Mouse (Mus musculus) stomach, embryonic 15.5 days (tissue): ENCODE results near the gene Muc20. TPM values are rescaled to one million over a fixed set of nuclear protein-coding genes. Genes with fewer than 3 reads are reported as not detected.

Experiments used
- ATAC-seq: fragments of 200-750 bp; cut with Nextera tagmentation; 2 replicates; pipeline ENCODE4 v1.8.0; 2017; ENCODE audit warnings: low read depth, moderate number of reproducible peaks, moderate TSS enrichment; ENCODE audit not compliant: insufficient read depth, low FRiP score
- H3K27ac ChIP-seq: fragments of 300-500 bp; sonication (generic); 2 replicates; pipeline ENCODE4 v1.5.1; 2015; ENCODE audit warnings: mild to moderate bottlenecking, inconsistent platforms
- H3K27me3 ChIP-seq: fragments of 300-500 bp; sonication (generic); replicated peaks from 2 replicates; pipeline ENCODE4 v1.6.1; 2015; ENCODE audit warnings: inconsistent platforms
- H3K36me3 ChIP-seq: fragments of 300-500 bp; sonication (generic); 2 replicates; pipeline ENCODE4 v1.6.1; 2015; ENCODE audit warnings: inconsistent platforms
- H3K4me1 ChIP-seq: fragments of 300-500 bp; sonication (generic); 2 replicates; pipeline ENCODE4 v1.6.1; 2015; ENCODE audit warnings: inconsistent platforms
- H3K4me2 ChIP-seq: fragments of 300-500 bp; sonication (generic); 2 replicates; pipeline ENCODE4 v1.6.1; 2015; ENCODE audit warnings: mild to moderate bottlenecking, inconsistent platforms
- H3K4me3 ChIP-seq: fragments of 300-500 bp; sonication (generic); replicated peaks from 2 replicates; pipeline ENCODE4 v1.5.1; 2015; ENCODE audit warnings: inconsistent platforms
- H3K9ac ChIP-seq: fragments of 300-500 bp; sonication (generic); 2 replicates; pipeline ENCODE4 v1.6.1; 2015; ENCODE audit warnings: inconsistent platforms
- H3K9me3 ChIP-seq: fragments of 300-500 bp; sonication (generic); 2 replicates; pipeline ENCODE4 v1.6.1; 2016; ENCODE audit warnings: inconsistent platforms
- WGBS: fragments of 180-500 bp; shearing (Covaris S2); methylation state at CpG from one replicate; pipeline ENCODE4 v1.1.7; 2015; 5-methylcytosine and 5-hydroxymethylcytosine counted together
- polyA plus RNA-seq: library from polyadenylated mRNA; unstranded; fragments of >200 nt; fragmentation: Nextera tagmentation; extraction: Ambion mirVana; gene quantifications from 2 replicates; pipeline ENCODE4 v1.2.1, GENCODE M21; 2015

Gene Muc20
- polyA plus RNA-seq, 1 experiment from 2014 or later: 0.06 TPM

GRCm38 (mm10) chr16:32795177-32795576 lies 2.1 kb downstream of the Muc20 start:
- ATAC-seq: no peak
- H3K4me1 ChIP-seq: no peaks in the 10 kb centered on the region
- no peak overlapping the region for H3K4me3 ChIP-seq
- no peaks in the 10 kb centered on the region for H3K9me3 ChIP-seq
- H3K4me2 ChIP-seq: no peak overlapping the region
- no peak overlapping the region for H3K9ac ChIP-seq
- no peaks in the 10 kb centered on the region for H3K27me3 ChIP-seq
- WGBS: 74% methylated on average over 1 of the region's 1 CpGs
- no peaks in the 10 kb centered on the region for H3K36me3 ChIP-seq
- no peak overlapping the region for H3K27ac ChIP-seq

- ATAC-seq: no peak
- Histone ChIP-seq H3K4me2 (no peak overlapping the region), H3K27me3 (no peaks in the 10 kb centered on the region), H3K27ac (no peak overlapping the region), H3K9ac (no peak overlapping the region), H3K4me3 (no peak overlapping the region), H3K4me1 (no peaks in the 10 kb centered on the region), H3K9me3 (no peaks in the 10 kb centered on the region), H3K36me3 (no peaks in the 10 kb centered on the region)
- WGBS: 85% methylated on average over 5 of the region's 5 CpGs
Observed at GRCm38 (mm10) chr16:32790056-32790455, 7.2 kb downstream of the Muc20 start.

- Histone ChIP-seq H3K36me3 (no peaks in the 10 kb centered on the region), H3K27me3 (no peaks in the 10 kb centered on the region), H3K4me3 (no peak overlapping the region), H3K4me1 (no peaks in the 10 kb centered on the region), H3K4me2 (no peak overlapping the region), H3K27ac (no peak overlapping the region), H3K9me3 (no peaks in the 10 kb centered on the region), H3K9ac (no peak overlapping the region)
- WGBS: 75% methylated on average over 13 of the region's 13 CpGs
- no peak for ATAC-seq
Observed at GRCm38 (mm10) chr16:32784840-32785239, 12.4 kb downstream of the Muc20 start.

DNA sequence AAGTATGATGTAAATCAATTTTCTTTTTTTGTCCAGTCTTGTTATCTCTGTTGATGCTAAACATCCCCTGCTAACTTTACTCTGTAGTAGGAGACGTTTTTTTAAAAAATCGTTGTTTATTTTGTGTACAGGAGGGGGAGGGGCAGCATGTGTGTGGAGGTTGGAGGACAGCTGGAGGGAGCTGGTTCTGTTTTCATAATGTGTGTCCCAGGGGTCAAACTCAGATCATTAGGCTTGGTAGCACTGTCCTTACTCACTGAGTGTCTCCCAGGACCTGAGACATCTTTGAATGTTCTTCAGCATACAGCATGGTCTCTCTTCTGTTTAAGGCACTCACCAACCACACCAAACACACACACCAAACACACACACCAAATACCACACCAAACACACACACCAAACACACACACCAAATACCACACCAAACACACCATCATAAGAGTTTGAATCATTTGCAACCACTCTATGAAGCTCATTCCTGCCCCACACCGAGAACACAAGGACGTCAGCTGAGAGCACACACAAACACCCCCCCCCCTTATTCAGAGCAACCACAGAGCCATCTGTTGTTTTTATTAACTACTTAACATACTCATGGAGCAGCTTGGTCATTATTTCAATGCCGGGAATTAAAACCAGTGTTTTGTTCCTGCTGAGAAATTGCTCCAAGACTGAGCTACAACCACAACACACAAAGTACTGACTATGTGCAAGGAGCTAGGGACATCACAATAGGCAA lies 13.7 kb downstream of the Muc20 start:
- WGBS: 45% methylated on average over 5 of the region's 5 CpGs
- Histone ChIP-seq H3K27ac (no peak overlapping the region), H3K9ac (no peak overlapping the region), H3K27me3 (no peaks in the 10 kb centered on the region), H3K4me1 (no peaks in the 10 kb centered on the region), H3K9me3 (no peaks in the 10 kb centered on the region), H3K4me3 (no peak overlapping the region), H3K4me2 (no peak overlapping the region), H3K36me3 (no peaks in the 10 kb centered on the region)
- no peak for ATAC-seq

GRCm38 (mm10) chr16:32778956-32779355 lies 18.3 kb downstream of the Muc20 start:
- no peaks in the 10 kb centered on the region for H3K27me3 ChIP-seq
- H3K27ac ChIP-seq: no peak overlapping the region
- 53% methylated on average over 8 of the region's 8 CpGs for WGBS
- H3K4me3 ChIP-seq: no peak overlapping the region
- no peak overlapping the region for H3K9ac ChIP-seq
- H3K4me2 ChIP-seq: no peak overlapping the region
- no peaks in the 10 kb centered on the region for H3K36me3 ChIP-seq
- no peaks in the 10 kb centered on the region for H3K4me1 ChIP-seq
- H3K9me3 ChIP-seq: no peaks in the 10 kb centered on the region
- no peak for ATAC-seq

- H3K4me1 ChIP-seq: no peaks in the 10 kb centered on the region
- no peaks in the 10 kb centered on the region for H3K9me3 ChIP-seq
- H3K27ac ChIP-seq: no peak overlapping the region
- H3K4me3 ChIP-seq: no peak overlapping the region
- H3K9ac ChIP-seq: no peak overlapping the region
- no peaks in the 10 kb centered on the region for H3K36me3 ChIP-seq
- no peak overlapping the region for H3K4me2 ChIP-seq
- ATAC-seq: no peak
- H3K27me3 ChIP-seq: no peaks in the 10 kb centered on the region
- WGBS: 71% methylated on average over 10 of the region's 10 CpGs
Observed at GRCm38 (mm10) chr16:32776676-32777075, 20.6 kb downstream of the Muc20 start.

DNA sequence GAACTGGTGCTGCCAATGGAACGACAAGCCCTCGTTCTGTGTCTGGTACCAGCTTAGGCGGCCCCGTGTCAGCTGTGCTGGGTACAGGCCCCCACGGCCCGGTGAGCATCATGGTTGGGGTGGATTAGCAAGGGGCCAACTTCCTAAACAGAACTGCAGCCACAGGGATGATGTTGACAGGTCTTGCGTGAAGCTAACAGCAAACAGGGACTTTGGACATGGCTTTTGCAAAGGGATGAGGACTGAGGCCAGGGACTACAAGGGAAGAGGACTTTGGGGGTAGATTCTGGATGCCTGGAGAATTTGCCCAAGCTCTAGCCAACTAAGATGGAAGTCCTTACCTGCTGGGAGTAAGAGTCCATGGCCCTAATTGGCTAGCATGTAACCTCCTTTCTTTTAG lies 30.3 kb downstream of the Muc20 start:
- Histone ChIP-seq H3K36me3 (no peaks in the 10 kb centered on the region), H3K9me3 (no peaks in the 10 kb centered on the region), H3K27ac (no peak overlapping the region), H3K4me2 (no peak overlapping the region), H3K4me1 (no peaks in the 10 kb centered on the region), H3K4me3 (no peak overlapping the region), H3K27me3 (no peaks in the 10 kb centered on the region), H3K9ac (no peak overlapping the region)
- WGBS: 94% methylated on average over 7 of the region's 7 CpGs
- no peak for ATAC-seq

DNA sequence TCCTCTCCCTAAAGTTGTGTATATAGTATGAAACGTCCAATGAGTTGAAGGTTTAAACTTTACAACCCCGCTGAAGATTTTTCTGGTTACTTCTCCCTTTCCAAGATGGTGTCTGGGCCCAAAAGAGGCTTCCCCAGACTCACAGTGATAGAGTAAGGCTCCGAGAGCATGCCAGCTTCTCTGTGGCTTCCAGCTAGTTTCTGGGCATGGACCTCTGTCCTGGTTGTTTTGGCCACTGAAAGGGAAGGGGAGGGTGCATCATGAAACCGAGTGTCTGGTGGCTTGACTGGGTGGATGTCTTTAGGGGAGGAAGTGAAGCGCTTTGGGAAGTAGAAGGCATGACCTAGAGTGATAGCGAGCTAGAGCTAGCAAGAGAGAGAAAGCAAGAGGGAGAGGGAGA lies 32.3 kb downstream of the Muc20 start:
- no peaks in the 10 kb centered on the region for H3K4me1 ChIP-seq
- ATAC-seq: no peak
- no peak overlapping the region for H3K27ac ChIP-seq
- 69% methylated on average over 6 of the region's 6 CpGs for WGBS
- H3K9ac ChIP-seq: no peak overlapping the region
- H3K36me3 ChIP-seq: no peaks in the 10 kb centered on the region
- no peaks in the 10 kb centered on the region for H3K27me3 ChIP-seq
- no peak overlapping the region for H3K4me2 ChIP-seq
- no peaks in the 10 kb centered on the region for H3K9me3 ChIP-seq
- no peak overlapping the region for H3K4me3 ChIP-seq

- Histone ChIP-seq H3K9me3 (no peaks in the 10 kb centered on the region), H3K27me3 (no peaks in the 10 kb centered on the region), H3K27ac (no peak overlapping the region), H3K9ac (no peak overlapping the region), H3K4me1 (no peaks in the 10 kb centered on the region), H3K4me2 (no peak overlapping the region), H3K4me3 (no peak overlapping the region), H3K36me3 (no peaks in the 10 kb centered on the region)
- ATAC-seq: no peak
- WGBS: 76% methylated on average over 2 of the region's 2 CpGs
Observed at GRCm38 (mm10) chr16:32764550-32764949, 32.7 kb downstream of the Muc20 start.

DNA sequence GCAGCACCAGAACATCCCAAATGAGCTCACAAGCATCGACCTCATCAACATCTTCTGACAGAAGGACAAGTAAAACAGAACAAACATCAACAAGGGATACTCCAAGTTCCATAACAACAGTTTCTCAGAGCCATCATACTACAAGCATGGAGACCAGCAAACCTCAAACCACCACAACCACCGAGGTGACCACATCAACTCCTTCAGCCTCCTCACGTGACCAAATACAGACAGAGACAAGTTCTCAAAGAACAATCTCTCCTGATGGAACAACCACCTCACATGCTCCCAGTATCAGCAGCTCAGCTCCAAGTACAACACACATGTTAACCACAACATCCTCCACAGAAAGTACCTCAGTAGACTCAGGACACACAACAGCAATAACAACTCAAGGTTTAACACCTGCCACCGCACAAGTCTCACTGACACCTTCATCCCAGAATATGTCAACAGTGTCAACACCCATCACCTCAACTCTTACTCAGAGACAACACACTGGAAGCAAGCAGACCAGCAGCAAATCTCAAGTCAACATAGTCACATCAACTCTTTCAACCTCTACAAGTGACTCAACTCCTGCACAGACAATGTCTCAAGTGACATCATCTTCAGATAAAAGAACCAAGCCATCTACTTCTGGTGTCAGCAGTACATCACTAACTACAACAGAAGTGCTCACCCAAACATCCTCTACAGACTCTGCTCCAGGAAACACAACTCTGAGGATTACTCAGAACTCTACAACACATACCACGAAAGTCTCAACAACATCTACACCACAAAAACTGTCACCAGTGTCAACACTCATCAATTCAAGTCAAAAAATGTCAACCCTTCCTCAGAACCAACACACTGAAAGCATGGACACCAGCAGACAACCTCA lies 46.8 kb downstream of the Muc20 start:
- H3K27me3 ChIP-seq: no peaks in the 10 kb centered on the region
- no peak overlapping the region for H3K4me3 ChIP-seq
- no peak overlapping the region for H3K27ac ChIP-seq
- no peak overlapping the region for H3K9ac ChIP-seq
- no peak for ATAC-seq
- no peaks in the 10 kb centered on the region for H3K36me3 ChIP-seq
- WGBS: 84% methylated on average over 5 of the region's 5 CpGs
- H3K9me3 ChIP-seq: no peaks in the 10 kb centered on the region
- no peaks in the 10 kb centered on the region for H3K4me1 ChIP-seq
- no peak overlapping the region for H3K4me2 ChIP-seq

GRCm38 (mm10) chr16:32745852-32746251 lies 51.4 kb downstream of the Muc20 start:
- H3K9ac ChIP-seq: no peak overlapping the region
- no peak overlapping the region for H3K4me3 ChIP-seq
- no peaks in the 10 kb centered on the region for H3K9me3 ChIP-seq
- H3K27ac ChIP-seq: peak overlapping the region; percentile 74
- ATAC-seq: peak; percentile 69
- H3K36me3 ChIP-seq: no peaks in the 10 kb centered on the region
- no peaks in the 10 kb centered on the region for H3K27me3 ChIP-seq
- H3K4me1 ChIP-seq: no peaks in the 10 kb centered on the region
- H3K4me2 ChIP-seq: no peak overlapping the region
- WGBS: 48% methylated on average over 6 of the region's 6 CpGs

DNA sequence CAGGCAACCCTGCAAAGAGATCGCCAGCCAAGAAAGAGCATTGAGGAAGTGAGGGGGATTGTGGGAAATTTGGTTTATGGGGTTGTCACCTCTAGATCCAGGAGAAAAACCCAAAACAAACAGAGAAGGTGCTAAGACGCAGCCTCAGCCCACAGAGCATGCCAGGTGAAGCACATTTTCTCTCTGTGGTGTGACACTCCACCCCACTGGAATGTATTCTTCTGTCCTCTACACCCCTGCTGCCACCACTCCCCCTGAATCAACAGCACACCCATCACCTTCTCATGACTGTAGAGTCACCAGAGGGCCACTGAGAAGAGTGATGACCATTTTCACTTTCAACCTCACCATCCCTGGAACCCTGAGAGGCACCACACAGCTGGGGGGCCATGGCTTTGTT lies 54.5 kb downstream of the Muc20 start:
- no peaks in the 10 kb centered on the region for H3K36me3 ChIP-seq
- H3K4me1 ChIP-seq: no peaks in the 10 kb centered on the region
- H3K9ac ChIP-seq: no peak overlapping the region
- no peaks in the 10 kb centered on the region for H3K27me3 ChIP-seq
- H3K4me3 ChIP-seq: no peak overlapping the region
- 68% methylated on average over 2 of the region's 2 CpGs for WGBS
- no peaks in the 10 kb centered on the region for H3K9me3 ChIP-seq
- ATAC-seq: 0 out of 2 replicates have a peak, but pooled peaks have one; percentile 25
- H3K4me2 ChIP-seq: no peak overlapping the region
- H3K27ac ChIP-seq: no peak overlapping the region; the same call in 1 of the 2 replicates
